Mouse (Mus musculus) skeletal muscle tissue, postnatal 0 days (tissue): ENCODE results near the gene Pdcd1. TPM values are rescaled to one million over a fixed set of nuclear protein-coding genes. Genes with fewer than 3 reads are reported as not detected.

Source experiments
- polyA plus RNA-seq: library from polyadenylated mRNA; unstranded; fragments of >200 nt; fragmentation: Nextera tagmentation; extraction: Ambion mirVana; gene quantifications from 2 replicates; pipeline ENCODE4 v1.2.1, GENCODE M21; 2015

Pdcd1 gene
- not detected in 2 replicates for polyA plus RNA-seq

GRCm38 (mm10) chr1:94052373-94052772 is at the start of gene Pdcd1:
Gene Pdcd1 (minus strand): TSS chr1:94052553.

GRCm38 (mm10) chr1:94020151-94020550 is 32.2 kb downstream of the Pdcd1 start, which contains the start of gene Neu4:
Gene Neu4 (plus strand): TSS chr1:94020451.

GRCm38 (mm10) chr1:93990209-93990608 is 62.1 kb downstream of the Pdcd1 start, which contains the start of gene Gal3st2c:
Gene Gal3st2c (plus strand): TSS chr1:93990509.

Other genes starting within 250 kb of the Pdcd1 start
- 4.3 and 4.4 TPM in 2 replicates for gene Ing5, start 248.6 kb downstream of the Pdcd1 start, polyA plus RNA-seq
- gene D2hgdh, start 227.6 kb downstream of the Pdcd1 start, polyA plus RNA-seq = 9.1 and 9.8 TPM in 2 replicates
- gene Gal3st2, start 191.2 kb downstream of the Pdcd1 start, polyA plus RNA-seq = 0.50 and 0.74 TPM in 2 replicates
- 0.06 and 0.19 TPM in 2 replicates for gene Gal3st2b, start 134.2 kb downstream of the Pdcd1 start, polyA plus RNA-seq
- not detected in 2 replicates for gene Gal3st2c, start 62.0 kb downstream of the Pdcd1 start, polyA plus RNA-seq
- not detected in 2 replicates for gene Neu4, start 32.1 kb downstream of the Pdcd1 start, polyA plus RNA-seq